Mouse (Mus musculus) hindbrain, embryonic 15.5 days (tissue): ENCODE measurements around the gene Ngly1. TPM values are rescaled to one million over a fixed set of nuclear protein-coding genes. Genes with fewer than 3 reads are reported as not detected.
A peak's percentile ranks its signal among the peaks of the same experiment; 100 is the strongest.

Experiments used
- ATAC-seq: fragments of 200-750 bp; cut with Nextera tagmentation; 2 replicates; pipeline ENCODE4 v1.8.0; 2017; ENCODE audit warnings: low read depth, moderate number of reproducible peaks, moderate TSS enrichment; ENCODE audit not compliant: low FRiP score
- H3K27ac ChIP-seq: fragments of 300-500 bp; sonication (generic); replicated peaks from 2 replicates; pipeline ENCODE4 v1.5.1; 2015; ENCODE audit warnings: mild to moderate bottlenecking, inconsistent platforms
- H3K27me3 ChIP-seq: fragments of 300-500 bp; sonication (generic); 2 replicates; pipeline ENCODE4 v1.6.1; 2015; ENCODE audit warnings: control low read depth, inconsistent platforms
- H3K36me3 ChIP-seq: fragments of 300-500 bp; sonication (generic); 2 replicates; pipeline ENCODE4 v1.6.1; 2015; ENCODE audit warnings: control low read depth, inconsistent platforms
- H3K4me1 ChIP-seq: fragments of 300-500 bp; sonication (generic); replicated peaks from 2 replicates; pipeline ENCODE4 v1.6.1; 2015; ENCODE audit warnings: control low read depth, inconsistent platforms
- H3K4me2 ChIP-seq: fragments of 300-500 bp; sonication (generic); 2 replicates; pipeline ENCODE4 v1.6.1; 2015; ENCODE audit warnings: moderate library complexity, mild to moderate bottlenecking, inconsistent platforms
- H3K4me3 ChIP-seq: fragments of 300-500 bp; sonication (generic); 2 replicates; pipeline ENCODE4 v1.5.1; 2015; ENCODE audit warnings: mild to moderate bottlenecking, inconsistent platforms
- H3K9ac ChIP-seq: fragments of 300-500 bp; sonication (generic); 2 replicates; pipeline ENCODE4 v1.6.1; 2015; ENCODE audit warnings: inconsistent platforms
- H3K9me3 ChIP-seq: fragments of 300-500 bp; sonication (generic); 2 replicates; pipeline ENCODE4 v1.6.1; 2016; ENCODE audit warnings: control low read depth, inconsistent platforms
- WGBS: fragments of 180-500 bp; shearing (Covaris S2); methylation state at CpG from one replicate; pipeline ENCODE4 v1.1.7; 2015; 5-methylcytosine and 5-hydroxymethylcytosine counted together
- polyA plus RNA-seq: library from polyadenylated mRNA; unstranded; fragments of >200 nt; fragmentation: Nextera tagmentation; extraction: Ambion mirVana; gene quantifications from 2 replicates; pipeline ENCODE4 v1.2.1, GENCODE M21; 2015

The Ngly1 gene
- polyA plus RNA-seq, result 27.5 and 28.3 TPM in 2 replicates

- ATAC-seq, result peak; percentile 99
- H3K4me3 ChIP-seq, result peak within 1 kb of the TSS; percentile 97
- H3K27ac ChIP-seq, result peak within 1 kb of the TSS; percentile 87
- H3K4me1 ChIP-seq, result peaks cover 18% of the 10 kb centered on the region
- under 1% methylated on average over 65 of the region's 65 CpGs for WGBS
- H3K9ac ChIP-seq, result peak within 1 kb of the TSS; percentile 98
- peak within 1 kb of the TSS; percentile 93 for H3K4me2 ChIP-seq
- no peaks in the 10 kb centered on the region for H3K27me3 ChIP-seq
- no peaks in the 10 kb centered on the region for H3K36me3 ChIP-seq
- no peaks in the 10 kb centered on the region for H3K9me3 ChIP-seq
Measured at GRCm38 (mm10) chr14:16249171-16249874, at the start of gene Ngly1, which contains the start of gene Oxsm. Ngly1 (plus strand) TSS chr14:16249280. Oxsm (minus strand) TSS chr14:16249808.

DNA sequence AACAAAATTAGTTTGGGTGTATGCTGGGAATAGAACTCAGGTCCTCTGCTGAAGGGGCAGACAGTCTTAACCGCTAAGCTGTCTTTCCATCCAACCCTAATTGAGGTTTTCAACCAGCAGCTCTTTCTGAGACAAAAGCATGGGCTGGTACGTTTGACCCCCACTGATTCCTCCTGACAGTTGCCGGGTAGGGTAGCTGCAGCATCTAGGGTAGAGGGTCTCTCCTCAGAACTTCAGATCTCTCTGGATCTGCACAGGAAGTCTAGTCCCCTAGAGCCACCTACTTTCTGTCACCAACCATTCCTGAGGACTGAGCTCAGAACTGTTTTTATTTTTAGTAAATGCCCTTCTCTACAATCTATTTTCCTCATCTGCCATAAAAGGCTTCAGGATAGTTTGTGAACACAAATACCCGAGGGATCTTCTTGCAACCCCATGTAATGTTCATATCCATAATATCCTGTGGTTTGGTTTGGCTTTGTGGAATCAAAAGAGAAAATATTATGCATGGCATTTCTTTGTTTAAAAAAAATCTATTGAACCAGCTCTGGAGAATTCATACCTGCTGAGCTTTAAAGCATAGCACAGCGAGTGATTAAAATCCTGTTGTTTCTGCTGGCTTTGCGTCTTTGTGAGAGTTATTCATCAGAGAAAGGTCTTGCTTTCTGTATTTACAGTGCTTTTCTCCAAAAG, 48.7 kb upstream of the Ngly1 start:
- Histone ChIP-seq H3K4me2 (peak overlapping the region; percentile 45), H3K36me3 (no peaks in the 10 kb centered on the region), H3K9ac (0 out of 2 replicates have a peak overlapping the region, but pooled peaks have one; percentile 5), H3K27ac (peak overlapping the region; percentile 61), H3K4me3 (no peak overlapping the region), H3K27me3 (no peaks in the 10 kb centered on the region), H3K9me3 (no peaks in the 10 kb centered on the region), H3K4me1 (peaks cover 17% of the 10 kb centered on the region)
- 8% methylated on average over 6 of the region's 6 CpGs for WGBS
- peak; percentile 32 for ATAC-seq

- H3K4me3 ChIP-seq, result no peak overlapping the region
- H3K9ac ChIP-seq, result 0 out of 2 replicates have a peak overlapping the region, but pooled peaks have one; percentile 5
- no peaks in the 10 kb centered on the region for H3K27me3 ChIP-seq
- 8% methylated on average over 8 of the region's 8 CpGs for WGBS
- ATAC-seq, result peak; percentile 97
- H3K27ac ChIP-seq, result peak overlapping the region; percentile 61
- no peaks in the 10 kb centered on the region for H3K36me3 ChIP-seq
- H3K4me2 ChIP-seq, result peak overlapping the region; percentile 45
- H3K4me1 ChIP-seq, result peaks cover 17% of the 10 kb centered on the region
- H3K9me3 ChIP-seq, result no peaks in the 10 kb centered on the region
Measured at GRCm38 (mm10) chr14:16200969-16201638, 48.0 kb upstream of the Ngly1 start.

- 15% methylated on average over 3 of the region's 3 CpGs for WGBS
- ATAC-seq, result no peak
Measured at GRCm38 (mm10) chr14:16201673-16202072, 47.4 kb upstream of the Ngly1 start.

DNA sequence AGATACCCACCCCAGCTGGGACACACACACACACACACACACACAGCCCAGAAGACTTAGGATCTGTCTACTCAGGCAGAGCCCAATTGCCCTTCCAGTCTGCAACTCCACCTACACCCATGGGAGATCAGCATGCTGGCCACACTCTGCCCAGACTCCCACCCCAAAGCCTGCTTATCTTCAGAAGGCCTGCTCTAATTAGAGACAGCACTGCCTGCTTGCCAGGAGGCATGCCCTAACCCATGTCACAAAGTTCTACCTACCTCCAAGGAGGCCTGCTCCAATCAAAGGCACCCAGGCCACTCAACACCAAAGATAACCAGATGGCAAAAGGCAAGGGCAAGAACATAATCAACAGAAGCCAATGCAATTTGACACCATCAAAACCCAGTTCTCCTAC, 41.4 kb upstream of the Ngly1 start:
- no peaks in the 10 kb centered on the region for H3K27me3 ChIP-seq
- H3K4me3 ChIP-seq, result no peak overlapping the region
- no peak for ATAC-seq
- H3K9me3 ChIP-seq, result no peaks in the 10 kb centered on the region
- no peak overlapping the region for H3K27ac ChIP-seq
- H3K36me3 ChIP-seq, result no peaks in the 10 kb centered on the region
- H3K4me1 ChIP-seq, result no peaks in the 10 kb centered on the region
- no peak overlapping the region for H3K4me2 ChIP-seq
- no peak overlapping the region for H3K9ac ChIP-seq

More at GRCm38 (mm10) chr14:16201673-16202072, 47.4 kb upstream of the Ngly1 start:
- Histone ChIP-seq H3K36me3 (no peaks in the 10 kb centered on the region), H3K27ac (peak overlapping the region; percentile 61), H3K9ac (no peak overlapping the region), H3K4me3 (no peak overlapping the region), H3K4me1 (peaks cover 17% of the 10 kb centered on the region), H3K4me2 (no peak overlapping the region), H3K9me3 (no peaks in the 10 kb centered on the region), H3K27me3 (no peaks in the 10 kb centered on the region)

DNA sequence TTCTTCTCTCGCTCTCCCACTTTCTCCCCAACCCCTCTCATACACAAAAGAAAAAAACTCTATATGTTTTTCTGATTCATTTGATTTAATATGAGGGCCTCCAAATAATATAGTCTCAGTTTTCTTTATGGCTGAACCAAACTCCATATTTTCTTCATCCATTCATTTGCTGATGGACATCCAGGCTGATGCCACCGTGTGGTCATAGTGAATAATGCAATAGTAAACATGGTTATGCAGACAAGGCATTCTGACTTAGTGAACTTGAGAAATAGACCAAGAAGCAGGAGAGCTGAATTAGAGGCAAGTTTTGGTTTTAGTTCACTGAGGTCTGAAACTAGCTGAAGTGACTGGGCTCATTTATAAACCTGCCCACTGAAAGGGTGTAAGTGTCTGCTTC, 30.1 kb upstream of the Ngly1 start:
- no peaks in the 10 kb centered on the region for H3K9me3 ChIP-seq
- no peak for ATAC-seq
- no peak overlapping the region for H3K4me3 ChIP-seq
- H3K4me1 ChIP-seq, result no peaks in the 10 kb centered on the region
- 58% methylated on average over 2 of the region's 2 CpGs for WGBS
- H3K27ac ChIP-seq, result no peak overlapping the region
- H3K9ac ChIP-seq, result no peak overlapping the region
- no peak overlapping the region for H3K4me2 ChIP-seq
- no peaks in the 10 kb centered on the region for H3K36me3 ChIP-seq
- H3K27me3 ChIP-seq, result no peaks in the 10 kb centered on the region

DNA sequence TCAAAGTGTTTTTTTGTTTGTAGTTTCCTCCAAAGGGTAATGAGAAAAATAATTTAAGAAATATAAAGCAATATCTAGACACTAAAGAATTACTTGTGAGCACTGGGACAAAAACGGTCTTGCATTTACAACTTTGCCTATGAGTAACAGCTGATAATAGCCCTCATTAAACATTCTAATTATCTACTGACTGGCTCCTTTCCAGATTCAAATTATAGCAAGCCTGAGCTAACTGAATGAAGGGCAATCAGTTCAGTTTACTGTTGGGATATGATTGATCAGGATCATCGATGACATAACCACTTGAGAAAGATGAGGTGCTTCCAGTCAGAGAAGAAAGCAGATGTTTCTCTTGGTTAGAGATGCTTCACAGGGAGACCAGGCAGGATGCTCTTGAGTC, 19.7 kb upstream of the Ngly1 start:
- Histone ChIP-seq H3K9me3 (no peaks in the 10 kb centered on the region), H3K4me3 (no peak overlapping the region), H3K36me3 (no peaks in the 10 kb centered on the region), H3K4me1 (peaks cover 3% of the 10 kb centered on the region; the same call in 1 of the 2 replicates), H3K9ac (no peak overlapping the region), H3K27me3 (no peaks in the 10 kb centered on the region), H3K4me2 (no peak overlapping the region), H3K27ac (no peak overlapping the region)
- no peak for ATAC-seq
- 54% methylated on average over 2 of the region's 2 CpGs for WGBS

- Histone ChIP-seq H3K4me1 (peaks cover 3% of the 10 kb centered on the region; the same call in 1 of the 2 replicates), H3K36me3 (no peaks in the 10 kb centered on the region), H3K27me3 (no peaks in the 10 kb centered on the region), H3K27ac (no peak overlapping the region), H3K4me2 (no peak overlapping the region), H3K4me3 (no peak overlapping the region), H3K9me3 (no peaks in the 10 kb centered on the region), H3K9ac (no peak overlapping the region)
- no peak for ATAC-seq
Measured at GRCm38 (mm10) chr14:16230581-16230980, 18.5 kb upstream of the Ngly1 start.

- Histone ChIP-seq H3K4me3 (no peak overlapping the region), H3K27me3 (no peaks in the 10 kb centered on the region), H3K27ac (peak overlapping the region; percentile 38; the same call in 1 of the 2 replicates), H3K9me3 (no peaks in the 10 kb centered on the region), H3K9ac (no peak overlapping the region), H3K4me2 (no peak overlapping the region), H3K4me1 (peaks cover 3% of the 10 kb centered on the region; the same call in 1 of the 2 replicates), H3K36me3 (no peaks in the 10 kb centered on the region)
- no peak; the same call in 1 of the 2 replicates for ATAC-seq
- 27% methylated on average over 1 of the region's 1 CpGs for WGBS
Measured at GRCm38 (mm10) chr14:16233515-16233914, 15.6 kb upstream of the Ngly1 start.

DNA sequence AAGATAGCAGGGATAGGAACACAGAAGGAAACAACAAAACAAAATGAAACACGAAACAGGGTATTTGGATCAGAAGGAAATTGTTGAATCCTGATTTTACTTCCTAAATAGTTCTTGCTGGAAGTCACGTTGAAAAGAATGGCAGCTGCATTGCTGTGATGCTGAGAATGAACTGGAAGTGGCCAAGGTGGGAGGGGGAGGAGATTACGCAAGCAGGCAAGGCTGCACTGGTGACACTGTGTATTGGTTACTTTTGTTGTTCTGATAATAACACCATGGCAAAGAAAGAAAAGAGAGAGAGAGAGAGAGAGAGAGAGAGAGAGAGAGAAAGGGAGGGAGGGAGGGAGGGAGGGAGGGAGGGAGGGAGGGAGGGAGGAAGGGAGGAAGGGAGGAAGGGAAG, 12.6 kb upstream of the Ngly1 start:
- no peaks in the 10 kb centered on the region for H3K9me3 ChIP-seq
- H3K4me2 ChIP-seq, result no peak overlapping the region
- ATAC-seq, result no peak
- no peak overlapping the region for H3K4me3 ChIP-seq
- WGBS, result 64% methylated on average over 3 of the region's 3 CpGs
- H3K36me3 ChIP-seq, result no peaks in the 10 kb centered on the region
- H3K27ac ChIP-seq, result no peak overlapping the region
- H3K4me1 ChIP-seq, result no peaks in the 10 kb centered on the region
- no peak overlapping the region for H3K9ac ChIP-seq
- no peaks in the 10 kb centered on the region for H3K27me3 ChIP-seq

- H3K4me2 ChIP-seq, result peak overlapping the region; percentile 78
- H3K9ac ChIP-seq, result no peak overlapping the region
- peak overlapping the region; percentile 64; the same call in 1 of the 2 replicates for H3K27ac ChIP-seq
- H3K4me1 ChIP-seq, result peaks cover 12% of the 10 kb centered on the region
- H3K9me3 ChIP-seq, result no peaks in the 10 kb centered on the region
- no peak for ATAC-seq
- no peaks in the 10 kb centered on the region for H3K27me3 ChIP-seq
- H3K36me3 ChIP-seq, result no peaks in the 10 kb centered on the region
- WGBS, result 96% methylated on average over 10 of the region's 10 CpGs
- peak overlapping the region; percentile 46 for H3K4me3 ChIP-seq
Measured at GRCm38 (mm10) chr14:16242193-16242815, 6.8 kb upstream of the Ngly1 start.
